Mouse (Mus musculus) c-Kit-negative CD71-positive TER-119-positive erythroid progenitor cells, embryonic 14.5 days (primary cell): ENCODE results near the gene Rorc.

Source experiments
- DNase-seq: peaks from one replicate; pipeline ENCODE4 v3.0.0-alpha.2; 2013; ENCODE audit warnings: low read depth, low spot score

Gene Rorc

DNA sequence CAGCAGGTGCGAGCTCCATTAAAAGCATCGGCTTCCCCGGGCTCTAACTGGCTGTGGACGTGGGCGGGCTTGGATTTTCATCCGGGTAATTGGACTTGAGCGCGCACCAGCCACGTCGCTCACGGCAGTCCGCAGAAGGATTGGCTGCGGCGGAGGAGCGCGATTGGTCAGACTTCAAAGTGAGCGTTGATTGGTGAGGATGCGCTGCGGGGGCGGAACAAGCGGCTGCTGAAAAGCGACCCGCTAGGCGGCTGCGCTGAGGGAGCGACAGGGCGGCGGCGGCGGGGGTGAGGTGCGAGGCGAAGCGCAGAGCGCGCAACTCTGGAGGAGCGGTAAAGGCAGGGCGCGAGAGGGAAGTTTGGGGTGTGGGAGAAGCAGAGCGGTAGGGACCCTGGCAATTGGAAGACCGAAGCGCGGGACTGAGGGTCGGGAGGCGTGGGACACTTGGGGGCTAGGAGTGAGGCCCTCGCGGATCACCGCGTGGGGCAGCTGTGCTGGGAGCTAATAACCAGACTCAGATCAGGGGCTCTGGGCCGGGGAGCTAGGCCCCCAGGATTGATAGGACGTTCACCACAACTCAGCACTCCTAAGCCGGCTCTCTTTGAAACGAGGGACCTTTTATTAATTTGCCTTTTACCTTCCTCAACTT, 40.6 kb downstream of the Rorc start, which contains the start of gene Tdrkh:
TSS of gene Tdrkh (plus strand) at position 243 of the 649 bp plus-strand sequence.
- peak; percentile 41 for DNase-seq

DNA sequence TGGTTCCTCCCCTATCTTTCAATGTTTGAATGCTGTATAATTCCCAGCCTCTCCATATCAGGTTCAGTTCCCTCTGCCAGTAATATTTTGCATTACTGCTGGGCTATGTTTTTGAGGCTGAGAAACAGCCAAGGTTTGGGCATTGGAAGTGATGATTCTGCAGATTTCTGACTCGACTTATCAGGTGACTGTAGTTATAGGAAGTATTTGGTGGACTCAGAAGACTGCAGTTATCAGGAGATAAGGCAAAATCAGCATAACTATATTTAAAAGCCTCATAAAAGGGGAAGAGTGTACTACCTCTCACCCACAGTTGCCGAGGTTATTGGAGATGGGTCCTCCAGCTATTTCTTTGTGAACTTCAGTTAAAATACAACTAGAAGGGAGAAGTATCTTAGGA, 58.4 kb downstream of the Rorc start:
- no peak for DNase-seq

DNA sequence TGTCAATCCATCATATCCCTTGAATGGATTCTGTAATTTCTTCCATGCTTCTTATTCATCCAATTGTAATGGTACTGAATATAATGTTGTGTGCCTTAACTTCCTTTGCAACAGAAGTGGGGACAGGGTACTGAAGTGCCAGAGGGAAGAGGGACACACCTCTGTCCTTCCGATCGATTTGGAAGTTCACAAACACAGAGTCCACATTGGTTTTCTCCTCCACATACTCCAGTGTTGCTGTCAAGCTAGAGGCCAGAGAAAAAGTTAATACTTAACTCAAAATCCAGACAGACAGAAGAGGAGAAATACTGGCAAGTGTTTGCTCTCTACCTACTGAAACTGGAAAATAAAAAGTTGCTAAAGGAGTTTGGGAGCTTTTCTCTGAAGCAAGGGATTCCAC, 61.7 kb downstream of the Rorc start:
- DNase-seq, result no peak

DNA sequence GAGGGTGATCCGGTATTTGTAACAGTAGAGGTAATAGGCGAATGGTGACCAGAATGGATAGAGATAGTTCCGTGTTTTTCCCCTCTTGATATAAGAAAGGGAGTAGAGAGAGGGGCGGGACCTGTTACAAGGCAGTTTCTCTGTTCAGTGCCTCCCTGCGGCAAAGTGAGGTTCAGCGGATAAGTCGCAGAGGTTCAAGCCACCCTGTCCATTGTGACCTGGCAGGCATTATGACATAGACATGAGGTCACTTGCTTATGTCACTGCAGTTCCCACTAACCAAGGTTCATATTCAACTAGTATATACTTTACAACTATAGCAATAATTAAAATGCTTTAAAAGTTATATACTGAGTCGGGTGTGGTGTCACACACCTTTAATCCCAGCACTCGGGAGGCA, 63.8 kb downstream of the Rorc start:
- DNase-seq, result no peak

DNA sequence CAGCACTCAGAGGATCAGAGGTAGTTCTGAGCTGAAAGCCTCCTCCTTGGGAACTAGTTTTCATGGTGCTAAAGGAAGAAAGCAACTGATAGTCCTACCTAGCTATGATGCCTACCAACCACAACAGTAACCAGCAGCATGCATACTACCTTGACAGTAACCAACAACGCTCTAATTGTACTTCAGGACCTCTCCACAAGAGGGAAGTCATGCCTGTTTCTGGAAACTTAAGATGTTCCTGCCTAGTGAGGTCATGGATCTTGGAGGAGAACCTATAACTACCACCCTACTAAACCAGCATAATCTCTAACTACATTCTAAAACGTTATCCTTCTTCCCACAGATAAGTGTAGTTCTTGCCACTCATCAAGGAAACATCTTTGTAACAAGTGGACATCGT, 68.6 kb downstream of the Rorc start:
- no peak for DNase-seq

DNA sequence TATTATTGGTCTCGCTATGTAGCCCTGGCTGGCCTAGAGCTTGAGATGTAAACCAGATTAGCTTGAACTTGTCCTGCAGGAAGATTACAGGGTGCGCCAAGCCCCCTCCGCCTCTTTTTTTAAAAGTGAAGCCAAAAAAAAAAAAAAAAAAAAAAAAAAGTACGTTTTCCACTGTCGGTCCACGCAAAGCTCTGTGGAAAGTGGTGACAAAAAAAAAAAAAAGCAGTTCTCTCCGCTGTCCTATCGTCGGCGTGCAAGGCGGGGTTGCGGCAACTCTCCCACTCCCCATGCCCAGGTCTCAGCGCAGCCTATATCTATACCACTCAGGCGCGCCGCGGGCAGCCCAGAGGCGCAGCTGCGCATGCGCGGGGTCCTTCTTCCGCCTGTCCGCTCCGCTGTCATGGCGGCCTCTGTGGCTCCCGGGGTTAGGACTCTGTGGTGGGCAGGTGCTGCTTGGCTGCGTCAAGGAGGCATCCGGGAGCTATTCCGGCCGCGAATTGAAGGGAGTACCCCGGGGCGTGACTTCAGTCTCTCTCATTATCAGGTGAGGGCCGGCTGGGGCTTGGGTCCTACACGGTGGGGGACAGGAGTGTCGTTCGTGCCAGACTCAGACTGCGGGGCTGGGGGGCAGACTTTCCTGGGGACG, 70.5 kb downstream of the Rorc start, which contains the start of gene Mrpl9:
TSS of gene Mrpl9 (plus strand) at position 368 of the 646 bp plus-strand sequence.
- DNase-seq, result peak; percentile 86

DNA sequence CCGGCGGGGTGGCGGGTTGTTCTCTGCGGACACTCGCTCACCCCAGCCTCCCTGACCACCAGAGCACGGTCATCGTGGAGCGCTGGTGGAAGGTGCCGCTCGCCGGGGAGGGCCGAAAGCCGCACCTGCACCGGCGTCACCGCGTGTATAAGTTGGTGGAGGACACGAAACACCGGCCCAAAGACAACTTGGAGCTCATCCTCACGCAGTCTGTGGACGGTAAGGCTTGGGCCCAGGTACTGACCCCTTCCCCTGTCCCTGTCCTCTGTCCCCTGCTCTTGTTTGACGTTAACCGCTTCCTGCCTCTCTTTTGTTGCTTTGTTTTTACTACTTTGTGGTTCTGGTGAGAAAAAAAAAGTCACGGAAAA, 71.0 kb downstream of the Rorc start, which contains the start of gene Oaz3:
TSS of gene Oaz3 (minus strand) at position 319 of the 368 bp plus-strand sequence.
- no peak for DNase-seq
